16 mouse cellular contexts compared by ENCODE assay signal in genomic region chr9:62821811-62822210, GRCm38 (mm10). TPM values are rescaled to one million over a fixed set of nuclear protein-coding genes. Genes with fewer than 3 reads are reported as not detected.
"Had no signal": no experiment of that assay in that cellular context is flagged by ENCODE, and none has a peak within 500 bp of the region (broad histone marks: within the 10 kb centered on the region; RNA-seq: fewer than 3 reads in every experiment).

No protein-coding gene starts in this region.

- H3K27me3 ChIP-seq: megakaryocyte, embryonic 14.5 days; neural tube, embryonic 12.5 days; stomach, embryonic 15.5 days had no signal

- H3K27ac ChIP-seq: macrophage; neural tube, embryonic 12.5 days; stomach, embryonic 15.5 days had no signal

- H3K4me3 ChIP-seq: megakaryocyte, embryonic 14.5 days; neural tube, embryonic 12.5 days; stomach, embryonic 15.5 days had no signal

- DNase-seq: lung, adult 18-20 months; lung, embryonic 14.5 days; lung, postnatal 14 days; lung, postnatal 36 days; midbrain, embryonic 14.5 days; right cerebral cortex, postnatal 14 days; thymus, adult 18-20 months; thymus, postnatal 14 days; thymus, postnatal 36 days had no signal

- H3K9me3 ChIP-seq: neural tube, embryonic 12.5 days; stomach, embryonic 15.5 days had no signal

- ATAC-seq: midbrain, embryonic 16.5 days had no signal

- H3K9ac ChIP-seq: lung, embryonic 14.5 days; neural tube, embryonic 12.5 days; stomach, embryonic 15.5 days had no signal

- H3K36me3 ChIP-seq: neural tube, embryonic 12.5 days; stomach, embryonic 15.5 days had no signal

- H3K4me2 ChIP-seq: lung, embryonic 14.5 days; midbrain, embryonic 11.5 days; neural tube, embryonic 12.5 days; stomach, embryonic 15.5 days had no signal

RNA-seq across cellular contexts. Expression of gene Calml4, which starts 36.1 kb away (rescaled TPM):
- total RNA-seq: neutrophil, adult 5-6 weeks had no signal
